Mouse (Mus musculus) CH12.LX (cell line): ENCODE results near the gene Amz2. TPM values are rescaled to one million over a fixed set of nuclear protein-coding genes. Genes with fewer than 3 reads are reported as not detected.

Experiments
- DNase-seq: peaks from one replicate; pipeline ENCODE4 v3.0.0-alpha.2; 2013; ENCODE audit errors: extremely low read depth
- H3K27ac ChIP-seq: 2 replicates; pipeline ENCODE4 v1.5.1; 2012; ENCODE audit warnings: low read depth, mild to moderate bottlenecking, control low read depth, moderate library complexity; ENCODE audit not compliant: insufficient read depth
- H3K27me3 ChIP-seq: replicated peaks from 2 replicates; pipeline ENCODE3; 2012; ENCODE audit warnings: inconsistent platforms
- H3K36me3 ChIP-seq, 2 experiments: replicated peaks in 1 of 2; 2 replicates each; pipeline versions ENCODE3 to v1.6.1; 2012; ENCODE audit warnings: inconsistent platforms in 1 of 2, low read length in 1 of 2, mild to moderate bottlenecking in 1 of 2, mixed read lengths in 1 of 2, moderate library complexity in 1 of 2; ENCODE audit not compliant: control insufficient read depth in 1 of 2, insufficient read depth in 1 of 2
- H3K4me1 ChIP-seq, 2 experiments: 2 replicates each; pipeline ENCODE4 v1.6.1; 2012; ENCODE audit warnings: inconsistent platforms in 1 of 2, moderate library complexity in 1 of 2; ENCODE audit not compliant: insufficient read depth in 2 of 2, control insufficient read depth in 1 of 2
- H3K4me2 ChIP-seq: 2 replicates; pipeline ENCODE4 v1.6.1; 2012; ENCODE audit warnings: low read depth, mild to moderate bottlenecking, control low read depth; ENCODE audit not compliant: poor library complexity, insufficient read depth, severe bottlenecking
- H3K4me3 ChIP-seq, 3 experiments: fragments of 150-350 bp in 1 of 3; sonication (generic) in 1 of 3; replicated peaks in 1 of 3; 2 replicates each; pipeline versions ENCODE3 to v1.5.1; 2011 to 2012; ENCODE audit warnings: low read depth in 2 of 3, low read length in 2 of 3, mild to moderate bottlenecking in 2 of 3, moderate library complexity in 2 of 3, control low read depth in 1 of 3, improper control_type of control experiment in 1 of 3, inconsistent platforms in 1 of 3, mixed read lengths in 1 of 3; ENCODE audit not compliant: poor library complexity in 1 of 3
- H3K79me2 ChIP-seq: replicated peaks from 2 replicates; pipeline ENCODE4 v1.6.1; 2012; ENCODE audit warnings: mild to moderate bottlenecking, moderate library complexity; ENCODE audit not compliant: control insufficient read depth, poor library complexity, insufficient read depth, severe bottlenecking; ENCODE audit errors: extremely low read depth
- H3K9ac ChIP-seq: 2 replicates; pipeline ENCODE4 v1.6.1; 2012; ENCODE audit warnings: low read depth, mild to moderate bottlenecking, control low read depth, moderate library complexity; ENCODE audit not compliant: insufficient read depth
- H3K9me3 ChIP-seq: replicated peaks from 2 replicates; pipeline ENCODE3; 2012; ENCODE audit warnings: low read length, inconsistent platforms, mixed read lengths
- BHLHE40 ChIP-seq: IDR thresholded peaks from 2 replicates; pipeline ENCODE4 v1.6.1; 2011; ENCODE audit warnings: mild to moderate bottlenecking, low read depth, low read length, improper control_type of control experiment
- E2F4 ChIP-seq: IDR thresholded peaks from 2 replicates; pipeline ENCODE4 v1.6.1; 2011; ENCODE audit warnings: low read depth, low read length, improper control_type of control experiment; ENCODE audit not compliant: insufficient replicate concordance
- EP300 ChIP-seq: IDR thresholded peaks from 2 replicates; pipeline ENCODE4 v1.6.1; 2011; ENCODE audit warnings: low read length, improper control_type of control experiment
- ETS1 ChIP-seq: conservative IDR thresholded peaks from 2 replicates; pipeline ENCODE4 v1.6.1; 2012; ENCODE audit warnings: low read depth, mild to moderate bottlenecking, inconsistent platforms, low read length, improper control_type of control experiment, moderate library complexity
- IRF4 ChIP-seq: IDR thresholded peaks from 2 replicates; pipeline ENCODE4 v1.6.1; 2014; ENCODE audit warnings: low read depth, mild to moderate bottlenecking, inconsistent platforms, low read length, improper control_type of control experiment
- JUN ChIP-seq: IDR thresholded peaks from 2 replicates; pipeline ENCODE4 v1.6.1; 2011; ENCODE audit warnings: low read depth, mild to moderate bottlenecking, low read length, improper control_type of control experiment, moderate library complexity; ENCODE audit not compliant: insufficient read depth
- KAT2A ChIP-seq: IDR thresholded peaks from 2 replicates; pipeline ENCODE4 v1.6.1; 2012; ENCODE audit warnings: low read length, improper control_type of control experiment, inconsistent platforms; ENCODE audit not compliant: insufficient replicate concordance
- MAFK ChIP-seq: IDR thresholded peaks from 2 replicates; pipeline ENCODE4 v1.6.1; 2011; ENCODE audit warnings: low read length, improper control_type of control experiment; ENCODE audit not compliant: insufficient replicate concordance
- MAZ ChIP-seq: IDR thresholded peaks from 2 replicates; pipeline ENCODE4 v1.6.1; 2012; ENCODE audit warnings: low read depth, mild to moderate bottlenecking, inconsistent platforms, low read length, improper control_type of control experiment, moderate library complexity
- MYC ChIP-seq: IDR thresholded peaks from 2 replicates; pipeline ENCODE4 v1.6.1; 2011; ENCODE audit warnings: low read depth, mild to moderate bottlenecking, improper control_type of control experiment, low read length
- NELFE ChIP-seq: IDR thresholded peaks from 2 replicates; pipeline ENCODE4 v1.6.1; 2011; ENCODE audit warnings: low read depth, low read length, improper control_type of control experiment
- POLR2AphosphoS2 ChIP-seq: IDR thresholded peaks from 2 replicates; pipeline ENCODE4 v1.6.1; 2011; ENCODE audit warnings: low read depth, low read length, improper control_type of control experiment
- RCOR1 ChIP-seq: conservative IDR thresholded peaks from 2 replicates; pipeline ENCODE4 v1.6.1; 2012; ENCODE audit warnings: low read depth, mild to moderate bottlenecking, inconsistent platforms, low read length, improper control_type of control experiment
- SIN3A ChIP-seq: IDR thresholded peaks from 2 replicates; pipeline ENCODE4 v1.6.1; 2012; ENCODE audit warnings: low read length, improper control_type of control experiment, inconsistent platforms
- SMC3 ChIP-seq: IDR thresholded peaks from 2 replicates; pipeline ENCODE4 v1.6.1; 2011; ENCODE audit warnings: low read depth, low read length, improper control_type of control experiment
- TBP ChIP-seq: conservative IDR thresholded peaks from 2 replicates; pipeline ENCODE4 v1.6.1; 2011; ENCODE audit warnings: low read depth, low read length, improper control_type of control experiment
- TCF12 ChIP-seq: IDR thresholded peaks from 2 replicates; pipeline ENCODE4 v1.6.1; 2014; ENCODE audit warnings: low read depth, mild to moderate bottlenecking, inconsistent platforms, low read length, improper control_type of control experiment
- ZNF384 ChIP-seq: IDR thresholded peaks from 2 replicates; pipeline ENCODE4 v1.6.1; 2012; ENCODE audit warnings: low read depth, low read length, improper control_type of control experiment, inconsistent platforms
- dilution Hi-C: fragments of 300-500 bp; cut with MboI; formaldehyde crosslinking; loops from 2 replicates; pipeline ENCODE4 v1.14.3; 2020; ENCODE audit warnings: low sequenced_read_pairs; ENCODE audit not compliant: extremely low pct_unique_long_range_greater_than_20kb, extremely low pct_ligation_motif_present
- in situ Hi-C: fragments of 300-500 bp; cut with MboI; formaldehyde crosslinking; loops from 3 replicates; pipeline ENCODE4 v1.14.3; 2019; ENCODE audit warnings: low sequenced_read_pairs, low pct_ligation_motif_present, low pct_unique_long_range_greater_than_20kb, mixed read lengths
- polyA plus RNA-seq: library from polyadenylated mRNA; unstranded; fragments of >175 nt; gene quantifications from 2 replicates; pipeline ENCODE4 v1.2.1, GENCODE M21; 2012; ENCODE audit warnings: low read depth; ENCODE audit not compliant: insufficient read length
- total RNA-seq, 2 experiments: library from RNA; depleted of rRNA; stranded (reverse); fragments of 300-350 nt in 1 of 2; fragments of >200 nt in 1 of 2; gene quantifications; 2 replicates each; pipeline ENCODE4 v1.2.3; 2012 to 2014

Gene Amz2
- total and polyA plus RNA-seq, 3 experiments: 22.3 to 23.7 (median 23.3) TPM

GRCm38 (mm10) chr11:109377477-109377876 lies 48.3 kb upstream of the Amz2 start:
- Histone ChIP-seq H3K27me3 (no peaks in the 10 kb centered on the region), H3K79me2 (peaks cover 28% of the 10 kb centered on the region), H3K4me3 (no peak overlapping the region), H3K4me2 (no peak overlapping the region), H3K4me1 (peaks cover 21 to 82% of the 10 kb centered on the region in 2 experiments), H3K9me3 (peaks cover 3% of the 10 kb centered on the region), H3K9ac (no peak overlapping the region), H3K36me3 (peaks cover 6 to 41% of the 10 kb centered on the region in 2 experiments), H3K27ac (no peak overlapping the region)
- dilution Hi-C loops: no loop called here
- DNase-seq: no peak
- in situ Hi-C loops: no loop called here
- no peak for TF ChIP-seq E2F4
- TF ChIP-seq MAZ: no peak
- no peak for TF ChIP-seq TBP
- no peak for TF ChIP-seq JUN

GRCm38 (mm10) chr11:109378051-109378450 lies 47.7 kb upstream of the Amz2 start:
- Histone ChIP-seq H3K4me1 (peaks cover 21 to 80% of the 10 kb centered on the region in 2 experiments), H3K4me2 (no peak overlapping the region), H3K79me2 (peaks cover 28% of the 10 kb centered on the region), H3K9ac (no peak overlapping the region), H3K27me3 (no peaks in the 10 kb centered on the region), H3K36me3 (peaks cover 6 to 42% of the 10 kb centered on the region in 2 experiments), H3K27ac (no peak overlapping the region), H3K4me3 (no peak overlapping the region), H3K9me3 (peaks cover 3% of the 10 kb centered on the region)
- DNase-seq: no peak
- in situ Hi-C loops: no loop called here
- no peak for TF ChIP-seq KAT2A
- no peak for TF ChIP-seq RCOR1
- no peak for TF ChIP-seq ZNF384
- TF ChIP-seq SIN3A: 0 out of 2 replicates have a peak, but pooled peaks have one; percentile 16
- no peak for TF ChIP-seq E2F4
- TF ChIP-seq MYC: no peak
- TF ChIP-seq IRF4: no peak
- dilution Hi-C loops: no loop called here

DNA sequence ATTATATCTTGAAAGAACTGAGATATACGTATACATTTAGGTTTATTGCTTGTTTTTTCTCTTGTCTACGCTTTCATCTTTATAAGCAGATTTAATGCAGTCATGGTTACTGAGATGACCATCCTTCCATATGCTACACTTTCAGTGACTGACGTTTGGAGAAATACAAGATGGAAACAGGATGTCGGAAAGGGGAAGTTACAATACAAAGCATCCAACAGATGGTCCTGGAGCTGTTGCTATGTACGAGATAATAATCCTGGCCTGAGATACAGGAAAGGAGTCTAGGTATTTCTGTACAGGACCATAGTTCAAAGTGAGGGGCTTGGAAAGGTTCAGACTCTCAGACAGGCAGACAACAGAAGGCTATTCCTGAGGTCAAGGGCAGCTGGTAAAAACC lies 45.1 kb upstream of the Amz2 start:
- in situ Hi-C loops (no loop called here), dilution Hi-C loops (no loop called here)
- Histone ChIP-seq H3K27ac (no peak overlapping the region), H3K4me3 (no peak overlapping the region)
- TF ChIP-seq SIN3A (0 out of 2 replicates have a peak, but pooled peaks have one; percentile 38), IRF4 (peak; percentile 73; the same call in 1 of the 2 replicates), RCOR1 (0 out of 2 replicates have a peak, but pooled peaks have one; percentile 47), BHLHE40 (no peak), POLR2AphosphoS2 (no peak), MAFK (no peak), TCF12 (peak; percentile 57; the same call in 1 of the 2 replicates), SMC3 (no peak; the same call in 1 of the 2 replicates), EP300 (peak; percentile 90), MYC (peak; percentile 59), JUN (peak; percentile 22; the same call in 1 of the 2 replicates), ETS1 (peak; percentile 51), TBP (no peak), NELFE (no peak)
- TF ChIP-seq, all 38 proteins: peak for 8
- Histone ChIP-seq H3K27me3 (no peaks in the 10 kb centered on the region), H3K9me3 (no peaks in the 10 kb centered on the region), H3K4me2 (peak overlapping the region; percentile 78), H3K4me1 (peaks cover 16 to 73% of the 10 kb centered on the region in 2 experiments), H3K9ac (no peak overlapping the region), H3K36me3 (peaks cover 2 to 50% of the 10 kb centered on the region in 2 experiments), H3K79me2 (peaks cover 24% of the 10 kb centered on the region)
- peak; percentile 89 for DNase-seq
